Mouse (Mus musculus): ENCODE measurements at regions not wholly inside any gene's neighbourhood (a gene's known extent, or its start where the extent isn't known, plus 50 kb on each side); places are given as distances from the start of the nearest gene placed in this dataset.

GRCm38 (mm10) chr4:119018573-119018972, 57.2 kb downstream of the Lao1 start:
- no peak for DNase-seq (ENCODE audit: low spot score in 2 of 2)

DNA sequence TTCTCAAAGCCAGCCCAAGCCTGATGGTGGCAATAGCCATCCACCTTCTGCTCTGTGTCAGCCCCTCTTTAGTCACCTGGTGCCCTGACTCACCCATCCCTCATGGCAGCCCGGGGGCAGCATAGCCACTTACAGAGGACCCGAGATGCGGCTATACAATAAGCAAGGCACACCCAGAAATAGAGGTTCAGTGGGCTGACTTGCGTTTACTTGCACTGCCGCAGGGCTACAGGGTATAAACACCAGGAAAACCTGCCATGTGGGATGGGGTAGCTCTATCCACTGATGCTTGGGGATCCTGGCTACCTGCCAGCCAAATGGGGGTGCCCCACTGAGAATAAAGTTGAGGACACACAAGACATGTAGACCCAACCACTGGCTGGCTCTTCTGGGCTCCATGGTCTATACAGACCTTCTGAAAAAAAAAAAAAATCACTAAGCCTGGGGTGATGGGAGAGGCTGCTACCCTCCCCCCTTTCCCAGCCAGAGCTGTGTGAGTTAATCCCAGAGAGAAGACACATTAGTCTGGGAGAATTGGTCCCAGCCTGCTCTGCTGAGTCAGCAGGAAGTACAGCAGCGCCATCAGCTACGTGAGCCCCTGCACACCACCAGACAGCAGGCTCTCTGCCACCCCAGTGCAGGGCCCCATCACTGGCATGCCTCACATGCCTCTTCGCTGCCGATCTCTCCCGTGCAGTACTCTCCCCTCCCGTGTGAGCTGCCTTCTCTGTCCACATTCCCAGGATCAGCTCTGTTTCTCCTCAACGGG, 57.8 kb downstream of the Lao1 start:
- DNase-seq (ENCODE audit: low spot score in 2 of 2) = no peak

- DNase-seq (ENCODE audit: low spot score in 2 of 2) = no peak
Measured at GRCm38 (mm10) chr4:119022338-119022737, 61.0 kb downstream of the Lao1 start.

- no peak for DNase-seq (ENCODE audit: low spot score in 2 of 2)
Measured at GRCm38 (mm10) chr4:119026237-119026861, 65.0 kb downstream of the Lao1 start.

DNA sequence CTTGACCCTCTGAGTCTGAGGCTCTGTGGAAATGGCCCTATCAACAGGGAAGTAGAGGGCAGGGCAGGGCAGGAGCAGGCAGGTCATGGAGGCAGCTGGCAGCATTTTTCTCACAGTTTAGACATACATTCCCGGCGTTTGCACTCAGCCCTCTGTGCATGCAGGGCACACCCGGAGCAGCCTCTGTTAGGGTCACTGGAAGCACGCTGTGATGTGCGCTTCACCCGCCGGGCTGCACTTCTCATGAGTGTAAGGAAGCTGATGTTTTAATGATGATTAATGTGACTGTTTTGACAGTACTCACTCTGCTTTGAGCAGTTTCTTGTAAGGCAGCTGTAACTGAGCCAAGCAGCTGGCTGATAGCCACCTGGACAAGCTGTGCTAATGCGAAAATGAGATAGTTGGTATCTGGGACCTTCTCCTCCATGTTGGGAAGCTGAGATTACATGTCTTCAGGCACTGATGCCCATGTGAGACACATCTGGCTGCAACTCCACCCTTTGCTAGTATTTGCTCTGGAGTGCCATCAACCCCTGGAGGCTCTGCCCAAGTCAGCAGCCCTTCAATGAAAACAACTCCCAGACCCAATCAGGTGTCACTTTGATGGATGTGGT, 66.9 kb downstream of the Lao1 start:
- DNase-seq (ENCODE audit: low spot score in 2 of 2) = no peak

DNA sequence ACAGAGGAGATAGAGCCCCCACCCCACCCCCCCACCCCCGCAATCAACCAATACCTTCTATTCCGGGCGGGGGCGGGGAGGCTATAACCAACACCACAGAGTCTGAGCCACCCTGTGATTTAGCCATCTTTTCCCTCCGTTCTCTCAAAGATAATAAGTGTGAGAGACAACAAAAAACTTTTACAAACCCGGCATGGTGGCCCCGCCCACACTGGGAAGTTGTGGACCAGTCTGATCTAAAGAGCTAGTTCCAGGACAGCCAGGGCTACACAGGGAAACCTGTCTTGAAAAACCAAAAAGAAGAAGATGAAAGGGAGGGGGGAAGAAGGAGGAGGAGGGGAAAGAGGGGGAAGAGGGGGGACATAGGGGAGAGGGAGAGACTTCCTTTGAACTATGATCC, 67.7 kb downstream of the Lao1 start:
- no peak for DNase-seq (ENCODE audit: low spot score in 2 of 2)

DNA sequence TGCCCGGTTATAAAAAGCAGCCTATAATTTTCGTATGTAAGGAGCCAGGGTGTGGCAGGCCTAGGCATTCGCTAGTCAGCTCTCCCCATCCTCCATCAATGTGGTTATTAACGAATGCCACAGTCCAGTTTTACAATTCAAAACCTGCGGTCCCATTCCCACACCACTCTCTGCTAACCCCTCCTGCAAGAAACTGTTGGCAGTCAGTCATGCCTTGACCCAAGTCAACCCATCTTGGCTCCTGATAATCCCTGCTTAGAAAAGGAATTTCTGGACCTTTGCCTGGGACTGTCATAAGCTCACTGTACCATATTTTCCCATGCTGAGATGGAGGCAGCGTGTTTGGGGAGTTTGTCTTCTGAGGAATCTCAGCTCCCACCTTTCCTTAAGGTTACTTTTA, 68.4 kb downstream of the Lao1 start:
- DNase-seq (ENCODE audit: low spot score in 2 of 2) = no peak

- no peak for DNase-seq (ENCODE audit: low spot score in 2 of 2)
Measured at GRCm38 (mm10) chr4:119030865-119031264, 69.5 kb downstream of the Lao1 start.

- no peak for DNase-seq (ENCODE audit: low spot score in 2 of 2)
Measured at GRCm38 (mm10) chr4:119033006-119033405, 71.6 kb downstream of the Lao1 start.

- DNase-seq (ENCODE audit: low spot score in 2 of 2) = no peak
Measured at GRCm38 (mm10) chr4:119036582-119036981, 71.9 kb upstream of the Slc2a1 start.

- DNase-seq (ENCODE audit: low spot score in 2 of 2) = no peak
Measured at GRCm38 (mm10) chr4:119040041-119040440, 68.5 kb upstream of the Slc2a1 start.

DNA sequence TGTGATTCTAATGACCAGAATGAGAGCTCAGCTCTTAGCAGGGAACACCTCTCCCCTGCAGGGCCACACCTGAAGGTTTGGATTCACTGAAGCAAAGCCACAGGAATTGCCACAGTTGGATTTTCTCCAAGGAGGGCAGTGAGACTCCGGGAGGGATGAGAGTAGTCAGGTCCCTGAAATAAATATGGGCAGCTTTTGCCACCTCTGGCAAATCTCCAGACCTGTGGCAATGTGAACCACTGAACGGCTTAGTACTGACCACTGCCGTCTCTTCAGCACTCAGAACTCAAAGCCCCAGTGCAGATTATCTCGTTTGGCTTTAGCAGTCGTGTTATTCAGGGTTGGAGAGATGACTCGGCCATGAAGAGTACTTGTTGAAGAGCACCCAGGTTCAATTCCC, 66.9 kb upstream of the Slc2a1 start:
- DNase-seq (ENCODE audit: low spot score in 2 of 2) = no peak

DNA sequence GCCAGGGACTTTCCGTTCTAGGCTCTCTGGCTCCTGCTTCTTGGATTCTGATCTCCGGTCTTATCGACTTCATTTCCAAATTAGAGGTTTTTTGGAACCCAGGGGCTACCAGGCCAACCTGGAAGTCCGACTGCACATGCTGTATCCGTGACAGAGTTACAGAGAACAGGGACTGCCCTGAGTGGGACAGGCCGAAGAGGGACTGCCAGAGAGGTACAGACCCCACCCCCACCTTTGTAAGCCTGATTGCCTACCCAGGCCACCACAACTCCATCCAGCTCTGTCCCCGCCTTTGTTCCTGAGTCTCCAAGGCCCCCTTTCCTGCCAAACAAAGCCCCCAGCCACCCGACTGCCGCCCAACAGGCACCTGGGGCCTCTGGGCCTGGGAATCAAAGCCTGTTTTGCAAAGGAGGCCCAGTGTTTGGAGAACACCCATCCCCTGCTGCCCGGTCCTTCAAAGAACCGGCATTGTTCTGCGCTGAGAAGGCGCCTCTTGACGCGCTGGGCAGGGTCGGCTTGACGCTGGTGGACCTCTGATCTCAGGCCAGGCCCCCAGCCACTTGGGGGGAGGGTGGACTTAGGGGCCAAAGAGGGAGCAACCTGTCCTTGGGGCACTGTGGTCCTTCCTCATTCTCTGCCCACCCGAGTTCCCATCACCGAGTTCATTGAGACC, 64.4 kb upstream of the Slc2a1 start:
- DNase-seq (ENCODE audit: low spot score in 2 of 2) = no peak

DNA sequence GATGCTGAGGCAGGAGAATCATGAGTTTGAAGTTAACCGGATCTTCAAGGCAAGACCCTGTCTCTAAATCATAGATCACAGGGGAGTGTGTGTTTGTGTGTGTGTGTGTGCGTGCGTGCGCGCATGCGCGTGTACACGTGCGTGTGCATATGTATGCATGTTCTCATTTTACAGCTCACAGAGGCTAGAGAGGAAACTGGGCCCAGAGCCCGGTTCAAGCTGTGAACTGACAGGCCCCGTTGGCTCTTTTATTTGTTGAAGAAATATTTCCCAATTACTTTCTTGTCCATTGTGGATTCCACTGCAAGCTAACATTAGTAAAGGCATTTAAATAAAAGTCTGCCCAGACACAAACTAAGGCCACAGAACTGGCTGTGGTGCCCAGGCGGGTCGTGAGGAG, 63.7 kb upstream of the Slc2a1 start:
- no peak for DNase-seq (ENCODE audit: low spot score in 2 of 2)

DNA sequence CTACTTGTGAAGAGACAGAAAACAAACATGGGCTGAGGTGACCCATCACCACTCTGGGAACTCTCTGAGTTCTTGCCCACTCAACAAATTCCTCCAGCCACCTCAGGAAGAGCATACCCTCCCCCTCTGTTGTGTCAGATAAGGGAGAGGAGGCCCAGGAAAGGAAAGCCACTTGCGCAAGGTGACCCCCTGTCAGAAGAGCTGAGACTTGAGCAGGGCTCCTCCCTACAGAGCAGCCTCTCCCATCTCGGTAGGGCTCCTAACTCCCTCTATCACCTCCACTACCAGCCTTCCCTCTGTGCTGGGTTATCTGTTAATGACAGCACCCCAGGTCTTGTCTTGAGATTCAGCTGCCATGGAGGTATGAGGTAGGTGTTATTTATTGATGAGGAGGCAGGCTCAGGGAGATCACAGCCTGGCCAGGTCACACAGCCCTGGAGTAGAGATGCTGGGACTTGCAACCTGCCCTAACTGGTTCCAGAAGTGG, 57.6 kb upstream of the Slc2a1 start:
- peak in 1 of 2 experiments; percentile 45 for DNase-seq (ENCODE audit: low spot score in 2 of 2)

DNA sequence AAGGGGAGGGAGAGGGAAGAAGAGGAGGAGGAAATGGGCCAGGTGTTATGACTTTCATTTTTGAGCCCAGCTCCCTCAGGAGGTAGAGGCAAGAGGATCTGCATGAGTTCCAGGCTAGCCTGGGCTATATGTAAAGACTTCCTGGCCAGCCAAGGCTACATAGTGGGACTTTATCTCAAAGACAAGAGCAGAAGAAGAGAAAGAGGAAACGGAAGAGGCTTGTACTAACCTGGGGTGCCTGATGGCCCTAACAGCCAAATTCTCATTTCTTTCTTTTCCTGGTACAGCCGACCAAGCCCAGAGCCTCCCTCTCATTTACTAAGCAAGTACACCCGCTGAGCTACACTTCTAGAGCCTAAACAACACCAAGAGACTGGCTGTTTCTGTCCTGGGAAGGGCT, 56.0 kb upstream of the Slc2a1 start:
- DNase-seq (ENCODE audit: low spot score in 2 of 2) = no peak

DNA sequence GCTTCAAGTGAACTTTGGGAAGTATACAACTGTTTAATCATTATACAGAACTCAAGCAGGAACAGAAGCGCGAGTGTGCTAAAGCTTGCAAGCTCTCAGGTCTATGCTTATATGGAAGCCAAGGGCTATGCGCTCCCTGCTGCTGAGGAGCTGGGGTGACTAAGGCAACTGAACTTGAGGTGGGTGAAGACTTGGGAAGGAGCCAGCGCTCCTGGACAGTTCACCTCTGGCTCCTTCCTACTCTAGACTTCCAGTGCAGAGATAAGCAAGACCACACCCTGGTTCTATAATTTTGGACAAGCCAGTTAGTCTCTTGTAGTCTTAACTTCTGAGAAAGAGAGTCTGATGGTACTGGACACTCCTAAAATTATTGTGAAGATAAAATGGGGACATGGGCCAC, 55.3 kb upstream of the Slc2a1 start:
- DNase-seq (ENCODE audit: low spot score in 2 of 2) = no peak

GRCm38 (mm10) chr4:119053680-119054079, 54.8 kb upstream of the Slc2a1 start:
- DNase-seq (ENCODE audit: low spot score in 2 of 2) = no peak

GRCm38 (mm10) chr4:119054129-119054528, 54.4 kb upstream of the Slc2a1 start:
- no peak for DNase-seq (ENCODE audit: low spot score in 2 of 2)

DNA sequence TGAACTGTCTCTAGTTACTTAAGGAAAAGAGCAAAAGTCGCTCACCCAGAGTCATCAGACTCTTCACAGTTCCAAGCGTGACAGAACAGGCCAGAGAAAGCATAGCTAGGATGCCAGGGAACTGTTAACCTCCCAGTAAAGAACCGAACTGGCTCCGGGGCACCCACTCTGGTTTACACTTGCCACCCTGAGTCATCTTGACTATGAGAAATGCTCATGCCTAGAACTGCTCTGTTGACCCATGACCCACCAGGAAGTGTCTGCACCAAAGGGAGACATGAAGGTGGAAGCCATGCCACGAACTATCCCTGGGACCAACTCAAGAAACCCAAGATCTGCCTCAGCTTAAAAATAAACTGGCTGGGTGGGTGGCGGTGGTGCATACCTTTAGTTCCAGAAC, 51.3 kb upstream of the Slc2a1 start:
- DNase-seq (ENCODE audit: low spot score in 2 of 2) = no peak

DNA sequence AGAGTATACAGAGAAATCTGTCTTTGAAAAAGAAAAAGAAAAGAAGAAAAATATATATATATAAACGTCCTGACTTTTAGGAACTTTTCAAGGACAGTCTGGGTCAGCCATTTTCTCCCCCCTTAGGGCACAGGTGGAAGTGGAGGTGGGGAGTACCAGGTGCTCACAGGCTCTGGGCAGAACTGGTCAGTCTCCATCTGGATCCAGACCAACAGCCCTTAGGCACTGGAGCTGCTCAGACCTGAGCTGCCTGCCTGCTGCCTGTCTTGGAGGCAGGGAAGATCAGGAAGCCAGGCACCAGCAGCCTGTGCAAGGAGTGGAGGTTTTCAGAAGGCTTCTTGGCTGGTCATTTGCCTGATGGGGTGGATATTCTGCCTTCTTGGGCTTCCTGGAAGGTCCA, 50.7 kb upstream of the Slc2a1 start:
- DNase-seq (ENCODE audit: low spot score in 2 of 2) = no peak

Measured in urinary bladder, adult 18-20 months (tissue).